ENCODE assay signal across 18 mouse cellular contexts in the genomic region with DNA sequence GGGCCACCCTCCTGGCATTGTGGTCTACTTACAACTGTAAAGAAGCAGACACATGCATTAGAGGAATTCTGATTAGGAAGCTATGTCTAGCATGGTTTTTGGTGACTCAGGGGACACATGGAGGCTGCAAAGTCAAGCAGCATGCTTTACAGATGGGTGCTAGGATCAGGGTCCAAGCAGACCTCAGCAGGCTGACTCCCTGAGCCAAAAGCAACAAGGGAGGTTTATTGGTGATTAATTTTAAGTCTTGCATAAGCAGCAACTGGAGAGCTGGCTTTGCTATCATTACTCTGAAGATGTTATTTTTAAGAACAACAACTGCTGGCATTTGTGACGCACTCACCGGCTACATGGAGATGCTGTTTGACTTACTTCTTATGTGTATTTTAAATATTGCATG.
DNase-seq lines count a peak whose midpoint lies in the region; ATAC-seq and TF ChIP-seq lines count a peak whose summit lies in the region.
"Had no signal": no experiment of that assay in that cellular context is flagged by ENCODE, and none has a peak within 500 bp of the region (broad histone marks: within the 10 kb centered on the region; RNA-seq: fewer than 3 reads in every experiment).

No protein-coding gene starts in this region.

- no peak overlapping the region for H3ac ChIP-seq in C2C12 (ENCODE audit: control insufficient read depth, insufficient read length, low read depth)

- peak; percentile 72 for ATAC-seq in Patski
- no peak for ATAC-seq in heart, postnatal 0 days (ENCODE audit: insufficient read depth, low read depth)
- ATAC-seq: forebrain, embryonic 16.5 days; lung, postnatal 0 days had no signal

- in situ Hi-C loops in Patski (cut with MboI; ENCODE audit: low pct_unique_long_range_greater_than_20kb) = no loop called here

- H3K79me3 ChIP-seq in C2C12 (ENCODE audit: low read depth) = no peaks in the 10 kb centered on the region

- no peaks in the 10 kb centered on the region for H3K4me1 ChIP-seq in kidney, adult 2 months (ENCODE audit: control insufficient read depth, insufficient read depth, low read length)
- H3K4me1 ChIP-seq in heart, postnatal 0 days (ENCODE audit: control insufficient read depth, insufficient read depth) = peaks cover 44% of the 10 kb centered on the region
- H3K4me1 ChIP-seq: midbrain, embryonic 12.5 days; neural tube, embryonic 13.5 days had no signal

- H3K9me3 ChIP-seq in heart, postnatal 0 days (replicated peaks; ENCODE audit: control insufficient read depth, low read length) = no peaks in the 10 kb centered on the region
- H3K9me3 ChIP-seq: embryonic facial prominence, embryonic 12.5 days; midbrain, embryonic 12.5 days; neural tube, embryonic 13.5 days had no signal

- no peak for TF ChIP-seq CTCF in kidney, adult 2 months (conservative IDR thresholded peaks at IDR 0.05; ENCODE audit: insufficient read depth, insufficient read length, low read depth, low read length)
- TF ChIP-seq CTCF in C2C12 (IDR thresholded peaks at IDR 0.05; ENCODE audit: control insufficient read depth, insufficient read depth, insufficient read length) (no peak), Patski (IDR thresholded peaks at IDR 0.05) (no peak)
- TF ChIP-seq CTCF in heart, postnatal 0 days (IDR thresholded peaks at IDR 0.05; ENCODE audit: low read depth) = no peak

- no peaks in the 10 kb centered on the region for H3K36me3 ChIP-seq in kidney, adult 2 months (ENCODE audit: control insufficient read depth, insufficient read depth, low read length)
- H3K36me3 ChIP-seq in C2C12 (ENCODE audit: control insufficient read depth, insufficient read depth) = no peaks in the 10 kb centered on the region
- no peaks in the 10 kb centered on the region for H3K36me3 ChIP-seq in heart, postnatal 0 days (replicated peaks; ENCODE audit: control insufficient read depth, insufficient read depth, low read length)
- H3K36me3 ChIP-seq: embryonic facial prominence, embryonic 12.5 days; G1E; midbrain, embryonic 12.5 days; neural tube, embryonic 13.5 days had no signal

- peak; percentile 32 for DNase-seq in kidney, adult 2 months
- DNase-seq in kidney, postnatal 25 days = no peak
- DNase-seq in Patski (ENCODE audit: low read depth, low spot score) = no peak
- DNase-seq in heart, postnatal 0 days (ENCODE audit: low spot score) = no peak
- no peak for DNase-seq in urinary bladder, adult 2 months (ENCODE audit: low spot score)
- DNase-seq in cerebellum, postnatal 25 days = no peak
- DNase-seq: cerebellum, adult 8-10 months; gastrocnemius, postnatal 36 days; right cerebral cortex, adult 18-20 months; thymus, postnatal 36 days had no signal

- TF ChIP-seq EP300 in heart, postnatal 0 days (IDR thresholded peaks at IDR 0.05; ENCODE audit: low read depth) = no peak

- no peaks in the 10 kb centered on the region for H3K79me2 ChIP-seq in C2C12 (ENCODE audit: control insufficient read depth, insufficient read depth)

- no peak overlapping the region for H3K27ac ChIP-seq in kidney, adult 2 months (ENCODE audit: insufficient read depth, low read depth, low read length)
- H3K27ac ChIP-seq in heart, postnatal 0 days (ENCODE audit: low read depth) = peak overlapping the region; percentile 91
- H3K27ac ChIP-seq: liver, embryonic 14.5 days; midbrain, embryonic 12.5 days; neural tube, embryonic 13.5 days had no signal

- 84% methylated on average over 2 of the region's 2 CpGs for WGBS in kidney, adult 2 months
- 49% methylated on average over 2 of the region's 2 CpGs for WGBS in heart, postnatal 0 days

- no peak overlapping the region for H3K4me3 ChIP-seq in kidney, adult 2 months (ENCODE audit: insufficient read depth, low read depth, low read length)
- H3K4me3 ChIP-seq in C2C12 (ENCODE audit: insufficient read depth, poor library complexity, severe bottlenecking) = no peak overlapping the region
- no peak overlapping the region for H3K4me3 ChIP-seq in heart, postnatal 0 days (ENCODE audit: low read depth, low read length)
- H3K4me3 ChIP-seq: embryonic facial prominence, embryonic 12.5 days; midbrain, embryonic 12.5 days; neural tube, embryonic 13.5 days had no signal

- no peak for TF ChIP-seq POLR2A in kidney, adult 2 months (IDR thresholded peaks at IDR 0.05; ENCODE audit: low read depth, low read length)

- no peaks in the 10 kb centered on the region for H3K27me3 ChIP-seq in kidney, adult 2 months (replicated peaks; ENCODE audit: control insufficient read depth, insufficient read depth, low read length)
- H3K27me3 ChIP-seq in C2C12 (ENCODE audit: control insufficient read depth, insufficient read depth, insufficient read length) = no peaks in the 10 kb centered on the region
- no peaks in the 10 kb centered on the region for H3K27me3 ChIP-seq in Patski
- no peaks in the 10 kb centered on the region for H3K27me3 ChIP-seq in heart, postnatal 0 days (ENCODE audit: control insufficient read depth, insufficient read depth, low read length)
- H3K27me3 ChIP-seq: embryonic facial prominence, embryonic 12.5 days; midbrain, embryonic 12.5 days; neural tube, embryonic 13.5 days had no signal

- no peak overlapping the region for H3K9ac ChIP-seq in heart, postnatal 0 days (replicated peaks; ENCODE audit: low read depth, low read length)
- H3K9ac ChIP-seq: embryonic facial prominence, embryonic 12.5 days; liver, embryonic 14.5 days; midbrain, embryonic 12.5 days; neural tube, embryonic 13.5 days had no signal

- no peak overlapping the region for H3K4me2 ChIP-seq in heart, postnatal 0 days (ENCODE audit: low read depth, low read length)
- H3K4me2 ChIP-seq: embryonic facial prominence, embryonic 12.5 days; midbrain, embryonic 12.5 days; neural tube, embryonic 13.5 days had no signal

- CTCF ChIA-PET in Patski (lab: Charles Lee) = interaction anchor here (1.0 to 2.6 kb wide), 3 partner anchors 9 to 86 kb away, joined by 3 to 11 read pairs (median 4); no protein-coding TSS in a partner anchor

- POLR2A ChIA-PET in Patski (lab: Charles Lee) = no interaction called here

TF ChIP-seq in C2C12, 6 proteins besides CTCF, POLR2A, EP300 and RAD21:
- TF ChIP-seq MAX (IDR thresholded peaks at IDR 0.05) = peak; percentile 97
- peak; percentile 54 for TF ChIP-seq MYOD1 (IDR thresholded peaks at IDR 0.05; ENCODE audit: control insufficient read depth, insufficient read length, low read depth)
- TF ChIP-seq CEBPB (IDR thresholded peaks at IDR 0.05; ENCODE audit: low read depth) = peak; percentile 85
- no peak for TF ChIP-seq MYOG (IDR thresholded peaks at IDR 0.05; ENCODE audit: control insufficient read depth, extremely low read depth, insufficient read length)
